Mouse (Mus musculus): ENCODE results near the gene B3galt5.

The B3galt5 gene

DNA sequence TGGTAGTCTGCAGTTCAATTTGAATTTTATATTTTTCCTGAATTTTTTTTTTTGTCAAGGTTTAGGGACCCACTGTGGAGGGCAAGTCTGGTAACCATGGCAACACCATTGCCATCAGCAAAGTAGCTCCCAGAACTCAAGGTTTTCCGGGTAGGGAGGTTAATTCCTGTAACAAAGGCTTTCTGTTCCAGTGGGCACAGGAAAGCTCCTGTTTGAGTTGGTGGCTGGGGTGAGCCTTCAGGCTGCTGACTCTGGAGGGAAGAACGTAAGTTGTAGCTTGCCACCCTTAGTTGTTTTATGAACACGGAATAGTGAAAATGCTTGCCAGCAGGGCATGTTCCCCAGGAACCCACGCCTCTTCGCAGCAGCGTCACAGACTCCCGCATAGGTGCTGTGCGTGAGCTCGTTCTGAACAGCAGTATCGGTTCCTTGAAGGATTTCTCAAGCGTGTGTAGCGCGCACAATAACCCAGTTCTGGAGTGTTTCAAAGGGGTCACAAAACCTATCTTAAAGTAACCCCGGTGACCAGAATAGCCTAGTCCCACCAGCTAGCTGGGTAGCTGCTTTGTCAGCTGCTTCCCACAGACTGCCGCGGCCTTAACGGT is at the start of gene B3galt5:
TSS of gene B3galt5 (plus strand) at position 436 of the 605 bp plus-strand sequence.
- no peak for DNase-seq (ENCODE audit: low spot score)

DNA sequence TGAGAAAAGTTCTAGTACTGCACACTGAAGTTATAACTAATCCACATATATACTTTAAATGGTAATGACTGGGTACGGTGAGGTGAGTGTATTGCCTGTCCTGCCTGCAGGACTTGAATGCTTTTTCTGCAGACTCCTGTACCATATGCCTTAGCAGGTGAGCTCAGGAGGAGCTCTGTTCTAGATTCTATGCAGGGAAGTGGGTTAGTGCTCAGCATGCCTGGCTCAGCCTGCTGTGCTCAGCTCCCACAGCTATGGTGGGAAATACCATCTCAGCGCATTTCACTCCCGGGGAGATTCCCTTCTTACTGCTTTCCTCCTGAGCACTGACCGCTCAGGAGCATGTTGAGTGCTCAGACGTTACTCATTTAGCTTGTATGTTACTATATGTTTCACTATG is 48.0 kb upstream of the B3galt5 start:
- no peak for DNase-seq (ENCODE audit: low spot score)

DNA sequence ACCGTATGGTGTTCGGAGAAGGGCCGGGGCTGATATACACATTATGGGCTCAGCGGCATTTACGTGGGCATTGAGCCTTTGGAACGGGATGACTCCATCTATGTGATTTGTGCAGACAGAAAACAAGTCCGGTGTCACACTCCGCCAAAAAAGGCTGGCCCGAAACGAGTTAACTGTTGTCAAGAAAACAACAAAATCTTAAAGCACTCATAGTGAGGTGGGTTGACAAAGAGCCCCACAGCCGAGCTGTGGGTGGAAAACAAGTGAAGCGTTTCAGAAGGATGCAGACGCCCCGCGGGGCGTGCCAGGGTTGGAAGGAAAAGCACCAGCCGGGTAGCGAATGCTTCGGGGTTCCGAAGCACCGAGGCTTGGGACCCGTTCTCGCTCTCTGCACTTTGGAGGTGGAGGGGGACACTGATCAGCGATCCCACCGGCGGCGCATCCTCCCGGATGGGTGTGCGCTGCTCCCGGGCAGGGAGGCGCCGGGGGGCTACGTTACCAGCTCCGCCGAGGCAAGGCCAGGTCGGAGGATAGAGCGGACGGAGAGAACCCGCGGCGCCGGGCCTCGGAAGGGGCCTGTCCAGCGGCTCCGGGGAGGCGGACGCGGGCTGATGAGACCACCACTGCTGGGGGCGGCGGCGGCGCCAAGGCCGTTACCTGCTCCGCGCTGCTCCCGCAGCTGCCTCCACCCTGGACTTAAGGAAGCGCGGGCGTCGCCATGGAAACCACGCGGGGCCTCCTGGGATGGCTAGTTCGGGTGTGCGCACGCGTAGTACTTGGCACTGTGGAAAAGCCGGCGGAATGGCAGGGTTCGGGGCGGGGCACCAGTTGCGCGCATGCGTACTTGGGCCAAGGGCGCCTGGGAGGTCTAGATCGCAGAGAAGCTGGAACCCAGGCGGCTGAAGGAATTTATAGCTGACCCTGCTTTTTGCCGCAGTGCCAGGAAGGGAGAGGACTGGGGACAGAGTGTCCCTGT is 43.8 kb upstream of the B3galt5 start, which contains the start of gene Lca5l:
TSS of gene Lca5l (minus strand) at position 741 of the 976 bp plus-strand sequence.
- peak; percentile 100 for DNase-seq (ENCODE audit: low spot score)

DNA sequence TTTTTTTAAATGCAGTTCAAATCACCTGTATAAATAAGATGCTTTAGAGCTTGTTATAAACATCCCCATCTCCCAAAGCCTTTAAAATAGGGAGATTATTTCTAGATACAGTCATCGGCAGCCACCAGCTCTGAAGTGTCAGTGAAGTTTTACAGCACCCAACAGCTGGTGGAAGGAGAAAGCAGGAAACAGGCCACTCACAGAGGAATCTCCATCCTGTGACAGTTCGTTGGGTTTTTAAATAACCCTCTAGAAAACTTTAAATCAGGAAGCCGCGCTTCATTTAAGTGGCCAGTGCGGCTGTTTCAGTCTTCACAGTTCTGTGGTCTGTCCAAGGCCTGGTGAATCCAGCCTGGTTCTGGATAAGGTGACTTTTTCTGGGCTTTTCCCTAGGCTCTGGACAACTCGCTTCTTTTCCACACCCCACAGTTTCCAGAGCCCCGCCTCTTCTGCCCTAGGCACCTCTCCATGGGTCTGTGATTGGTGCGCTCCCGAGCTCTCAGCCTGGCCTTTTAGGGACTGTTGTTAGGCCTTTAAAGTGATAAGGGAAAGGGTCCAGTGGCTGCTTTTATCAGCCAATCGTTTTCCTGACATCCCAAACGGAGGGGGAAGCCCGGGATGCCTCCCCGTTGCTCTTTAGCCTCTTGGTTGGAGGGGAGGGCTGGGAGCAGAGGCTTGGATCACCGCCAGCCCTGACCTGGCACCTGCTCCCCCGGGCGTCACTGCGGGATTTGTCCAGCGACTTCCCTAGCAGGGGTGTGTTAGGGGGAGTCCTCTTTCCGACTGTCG is 35.5 kb upstream of the B3galt5 start, which contains the start of gene Sh3bgr:
TSS of gene Sh3bgr (plus strand) at position 538 of the 789 bp plus-strand sequence.
- peak; percentile 73 for DNase-seq (ENCODE audit: low spot score)

DNA sequence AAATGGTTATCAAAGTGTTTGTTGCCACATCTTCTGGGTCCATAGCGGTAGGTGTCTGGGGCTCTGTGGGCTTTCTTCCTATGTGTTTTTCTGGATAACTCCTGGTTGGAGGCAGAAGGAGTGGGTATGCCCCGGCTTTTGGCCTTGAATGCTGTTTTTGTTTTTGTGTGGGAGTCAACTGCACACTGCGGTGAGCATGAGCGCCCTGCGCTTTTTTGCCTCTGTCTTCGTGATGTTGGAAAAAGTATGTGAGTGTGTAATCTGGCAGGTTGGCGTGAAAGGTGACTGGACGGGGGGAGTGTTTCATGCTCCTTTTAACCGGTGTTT is 34.9 kb upstream of the B3galt5 start:
- DNase-seq (ENCODE audit: low spot score): no peak

DNA sequence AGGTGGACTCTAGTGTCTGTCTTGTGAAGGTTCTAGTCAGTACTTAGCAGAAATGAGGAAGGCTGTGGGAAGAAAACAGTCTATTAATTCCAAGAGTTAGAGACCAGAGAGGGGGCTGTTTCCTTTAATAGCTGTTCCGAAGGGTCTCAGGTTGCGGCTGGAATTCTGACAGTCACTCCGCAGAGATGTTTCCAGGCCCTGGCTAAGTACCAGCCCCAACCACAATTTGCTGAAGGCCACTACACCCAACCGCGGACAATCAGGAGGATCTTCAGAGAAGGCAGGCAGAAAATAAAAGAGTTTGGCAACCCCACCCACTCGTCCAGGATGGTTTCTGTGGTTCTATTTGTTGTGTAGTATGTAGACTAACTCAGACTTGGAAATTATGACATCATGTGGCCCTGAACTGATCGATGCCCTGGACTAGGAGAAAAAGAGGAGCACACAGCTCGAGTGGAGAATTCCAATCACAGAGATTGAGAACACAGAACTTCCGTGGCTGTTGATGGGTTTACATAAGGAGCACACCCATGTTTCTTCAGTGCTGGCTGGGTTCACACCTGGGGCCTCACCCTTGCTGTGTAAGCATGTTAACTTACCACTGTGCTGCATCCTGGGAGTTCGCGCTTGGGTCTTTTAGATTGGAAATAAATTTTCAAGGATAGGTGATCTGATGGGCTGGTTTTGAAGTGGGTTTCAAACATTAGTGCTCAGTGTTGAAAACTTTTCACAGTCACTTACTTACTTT is 33.9 kb upstream of the B3galt5 start:
- no peak for DNase-seq (ENCODE audit: low spot score)

DNA sequence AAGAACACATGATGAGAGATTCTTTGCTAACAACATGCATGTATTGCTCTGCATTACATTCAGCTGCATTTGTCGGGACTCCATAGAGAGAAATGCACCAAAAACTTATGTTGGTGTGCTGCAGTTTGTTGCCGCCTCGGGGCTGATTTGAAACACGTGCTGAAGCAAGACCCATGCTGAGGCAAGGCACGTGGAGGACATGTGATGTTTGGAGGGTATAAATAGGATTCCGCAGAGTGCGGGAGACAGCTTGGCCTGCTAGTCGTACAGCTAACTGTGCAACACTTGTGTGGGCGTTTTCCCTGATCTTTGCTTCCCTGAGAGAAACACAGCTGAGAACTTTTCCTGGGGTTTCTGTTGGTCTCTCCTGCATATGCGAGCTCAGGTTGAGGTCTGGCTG is 25.8 kb upstream of the B3galt5 start:
- DNase-seq (ENCODE audit: low spot score): no peak

DNA sequence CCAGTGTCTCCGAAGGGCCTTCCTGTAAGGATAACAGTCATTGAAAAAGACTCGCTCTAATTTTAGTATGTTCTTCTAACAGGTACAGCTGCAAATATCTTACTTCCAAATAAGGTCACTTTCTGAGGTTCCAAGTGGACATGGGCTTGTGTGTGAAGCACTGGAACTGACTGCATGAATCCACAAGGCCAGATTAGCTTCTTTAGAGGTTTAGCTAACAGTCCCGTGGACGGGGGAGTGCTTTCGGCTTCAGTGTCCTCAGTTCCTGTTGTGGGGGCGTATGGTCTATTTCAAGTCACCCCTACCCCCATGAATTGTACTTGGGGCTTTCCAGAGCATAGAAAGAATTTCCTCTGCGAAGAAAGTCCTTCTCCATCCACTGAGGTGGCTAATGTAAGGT is 24.7 kb upstream of the B3galt5 start:
- DNase-seq (ENCODE audit: low spot score): no peak

DNA sequence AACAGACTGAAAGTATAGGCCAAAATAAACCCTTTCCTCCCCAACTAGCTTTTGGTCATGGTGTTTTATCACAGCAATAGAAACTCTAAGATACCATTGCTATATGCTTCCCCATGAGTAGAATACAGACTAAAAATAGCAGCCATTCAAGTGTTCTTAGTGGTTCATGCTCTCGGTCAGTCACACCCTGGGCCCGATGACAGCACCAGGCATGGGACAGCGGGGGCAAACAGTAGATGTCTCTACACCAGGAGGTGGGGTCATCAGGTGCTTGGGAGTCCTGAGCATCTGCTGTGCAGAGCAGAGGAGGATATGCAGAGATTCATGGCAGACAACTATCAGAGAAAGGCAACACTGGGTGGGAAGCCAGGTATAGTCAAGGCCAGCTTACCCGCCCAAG is 22.6 kb upstream of the B3galt5 start:
- no peak for DNase-seq (ENCODE audit: low spot score)

DNA sequence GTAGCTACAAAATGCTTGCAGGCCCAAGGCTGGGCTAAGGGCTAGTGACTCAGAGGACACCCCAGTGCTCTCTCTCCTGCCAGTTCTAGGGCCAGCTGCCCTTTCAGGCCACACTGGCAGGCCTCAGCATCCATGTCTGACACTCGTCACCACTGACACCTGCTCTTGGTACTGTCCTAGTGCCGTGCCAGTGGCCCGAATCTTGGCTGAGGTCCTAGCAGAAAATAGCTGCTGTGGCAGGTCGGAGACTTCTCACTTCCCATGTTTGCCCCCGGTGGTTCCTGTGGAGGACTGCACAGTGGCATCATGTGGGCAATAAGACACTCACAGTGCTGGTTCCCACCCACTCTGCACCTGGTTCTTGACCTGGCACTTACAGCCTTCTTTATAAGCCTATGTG is 14.1 kb upstream of the B3galt5 start:
- no peak for DNase-seq (ENCODE audit: low spot score)

DNA sequence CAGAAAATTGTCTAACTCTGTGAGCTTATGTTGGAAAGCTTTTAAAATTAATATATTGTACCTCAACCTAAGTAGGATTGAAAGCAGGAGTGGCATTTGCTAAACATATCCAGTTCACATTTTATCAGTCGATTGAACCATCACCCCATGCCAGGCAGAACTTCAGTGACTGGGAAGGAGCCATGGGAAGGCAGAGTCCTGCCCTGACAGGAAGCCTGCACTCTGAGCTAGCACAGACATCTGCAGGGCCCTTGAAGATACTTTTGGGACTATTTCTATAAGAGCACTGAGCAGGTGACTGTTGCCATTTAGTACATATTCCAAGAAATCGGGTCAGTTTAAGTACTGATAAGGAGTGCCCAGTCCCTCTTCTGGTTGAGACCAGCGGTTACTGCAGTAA is 13.6 kb upstream of the B3galt5 start:
- DNase-seq (ENCODE audit: low spot score): no peak

DNA sequence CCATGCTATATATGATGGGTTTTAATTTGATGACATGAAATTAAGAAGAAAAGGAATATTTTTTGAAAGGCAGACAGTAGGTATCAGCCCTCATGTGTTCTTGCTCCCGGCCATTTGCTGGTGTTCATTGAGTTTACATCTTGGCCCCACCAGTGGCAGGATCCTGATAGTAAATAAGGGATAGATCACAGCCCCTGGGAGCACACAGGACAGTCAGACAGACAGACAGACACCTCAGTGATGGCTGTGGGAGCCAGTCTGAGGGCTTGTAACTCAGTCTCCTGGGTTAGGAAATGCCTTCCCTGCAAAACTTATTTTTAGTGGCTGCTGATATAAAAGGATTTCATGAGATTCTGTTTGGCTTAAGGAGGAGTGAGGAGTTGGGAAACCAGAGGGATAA is 13.1 kb upstream of the B3galt5 start:
- DNase-seq (ENCODE audit: low spot score): no peak

DNA sequence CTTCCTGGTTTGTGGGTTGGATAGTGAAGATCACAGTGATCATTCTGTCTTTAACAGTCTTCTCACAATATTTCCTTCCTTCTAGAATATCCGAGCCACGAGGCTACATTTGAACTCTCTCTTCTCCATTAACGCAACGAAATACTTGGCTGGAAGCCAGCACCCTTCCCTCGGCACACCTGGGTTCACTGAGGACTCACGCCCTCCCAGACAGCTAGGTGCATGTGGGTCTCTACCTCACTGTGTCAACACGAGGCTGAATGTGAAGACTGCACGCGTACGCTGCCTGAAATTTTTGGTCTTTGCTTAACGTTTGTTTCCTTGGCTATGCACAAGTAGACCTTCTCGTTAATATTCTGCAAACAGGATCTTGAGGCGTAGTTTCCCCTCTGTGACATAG is 7.2 kb upstream of the B3galt5 start:
- no peak for DNase-seq (ENCODE audit: low spot score)

DNA sequence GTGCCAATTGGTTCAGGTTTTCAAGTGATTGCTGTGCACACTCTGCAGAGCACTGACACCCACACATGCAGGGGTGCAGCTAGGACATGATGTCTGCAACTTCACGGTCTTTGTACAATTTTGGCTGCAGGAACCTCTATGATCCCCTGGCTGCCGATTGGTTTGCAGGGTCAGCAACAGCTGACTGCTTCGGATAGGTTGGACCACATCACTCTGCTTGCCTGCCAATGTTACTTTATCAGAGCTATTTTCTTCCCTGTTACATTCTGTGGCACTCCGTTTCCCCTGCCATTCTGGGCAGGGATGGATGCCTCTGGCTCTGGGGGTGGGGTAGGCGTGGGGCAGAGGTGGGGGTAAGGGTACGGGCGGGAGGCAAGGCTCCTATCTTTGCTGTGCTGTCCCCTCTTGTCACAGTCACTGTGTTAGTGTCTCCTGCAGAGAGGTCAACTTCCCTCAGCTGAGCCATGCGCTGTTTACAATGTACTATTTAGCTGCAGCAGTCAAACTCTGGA is 6.5 kb upstream of the B3galt5 start:
- DNase-seq (ENCODE audit: low spot score): no peak

DNA sequence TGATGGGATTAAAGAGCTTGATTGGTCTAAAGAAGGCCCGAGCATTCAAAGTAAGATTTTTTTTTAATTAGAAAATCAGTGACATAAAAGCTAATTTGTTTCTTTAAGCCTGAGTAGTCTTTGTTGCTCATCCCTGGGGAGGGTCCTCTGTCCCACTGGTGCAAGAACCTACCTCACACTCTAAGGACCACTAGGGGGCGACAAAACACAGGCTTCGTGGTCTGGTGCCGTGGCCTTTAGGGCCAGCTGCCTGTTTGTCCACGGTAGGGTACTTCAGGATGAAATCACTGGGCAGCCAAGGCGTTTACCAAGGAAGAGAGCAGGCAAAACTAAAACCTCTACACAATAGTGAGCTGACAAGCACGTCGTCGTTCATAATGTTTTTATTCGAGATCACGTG is 5.2 kb upstream of the B3galt5 start:
- DNase-seq (ENCODE audit: low spot score): peak; percentile 57

DNA sequence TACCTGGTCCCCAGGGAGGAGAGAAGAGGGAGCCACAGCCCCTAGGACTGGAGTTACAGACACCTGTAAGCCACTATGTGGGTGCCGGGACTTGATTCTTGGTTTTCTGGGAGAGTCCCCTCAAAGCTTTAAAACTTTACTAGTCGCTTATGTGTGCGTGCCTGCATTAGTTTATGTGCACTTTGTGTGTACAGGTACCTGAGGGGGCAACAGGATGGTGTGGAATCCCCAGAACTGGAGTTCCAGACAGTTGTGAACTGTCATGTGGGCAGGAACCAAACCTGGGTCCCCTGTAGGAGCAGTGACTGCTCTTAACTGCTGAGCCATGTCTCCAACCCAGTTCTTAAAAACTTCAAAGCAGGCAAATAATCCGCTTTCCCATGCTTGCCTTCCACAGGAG is 4.3 kb upstream of the B3galt5 start:
- no peak for DNase-seq (ENCODE audit: low spot score)

DNA sequence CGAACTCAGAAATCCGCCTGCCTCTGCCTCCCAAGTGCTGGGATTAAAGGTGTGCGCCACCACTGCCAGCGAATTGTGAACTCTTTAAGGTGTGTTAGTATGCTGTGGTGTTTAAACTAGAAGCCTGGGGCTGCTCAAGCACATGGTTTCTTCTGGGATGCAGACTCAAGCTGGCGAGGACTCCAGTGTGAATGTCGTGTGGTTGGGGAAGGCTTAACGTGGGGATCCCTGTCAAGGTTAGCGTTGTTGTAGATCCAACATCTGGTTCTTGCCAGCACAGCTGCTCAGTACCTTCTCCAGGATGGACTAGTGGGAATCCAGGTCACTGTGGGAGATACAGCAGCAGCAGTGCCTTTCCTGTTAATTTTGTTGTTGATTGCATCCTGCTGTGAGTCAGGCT is 3.6 kb upstream of the B3galt5 start:
- DNase-seq (ENCODE audit: low spot score): no peak

DNA sequence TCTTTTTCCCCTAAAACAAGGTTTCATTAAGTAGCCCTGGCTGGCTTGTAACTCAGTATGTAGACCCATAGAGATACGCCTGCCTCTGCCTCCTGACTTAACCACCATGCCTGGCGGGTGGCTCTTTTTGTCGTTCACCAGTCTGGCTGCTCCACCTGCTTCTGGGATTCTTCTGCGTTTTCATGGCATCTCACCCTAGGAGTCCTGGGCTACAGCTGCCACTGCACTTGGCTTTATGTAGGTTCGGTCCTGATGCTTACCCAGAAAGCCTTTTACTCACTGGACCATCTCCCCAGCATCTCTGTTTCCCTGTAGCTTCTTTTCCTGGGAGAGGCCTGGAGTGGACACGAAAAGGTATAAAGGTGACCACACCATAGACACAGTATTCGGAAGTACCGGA is 1.6 kb upstream of the B3galt5 start:
- no peak for DNase-seq (ENCODE audit: low spot score)

DNA sequence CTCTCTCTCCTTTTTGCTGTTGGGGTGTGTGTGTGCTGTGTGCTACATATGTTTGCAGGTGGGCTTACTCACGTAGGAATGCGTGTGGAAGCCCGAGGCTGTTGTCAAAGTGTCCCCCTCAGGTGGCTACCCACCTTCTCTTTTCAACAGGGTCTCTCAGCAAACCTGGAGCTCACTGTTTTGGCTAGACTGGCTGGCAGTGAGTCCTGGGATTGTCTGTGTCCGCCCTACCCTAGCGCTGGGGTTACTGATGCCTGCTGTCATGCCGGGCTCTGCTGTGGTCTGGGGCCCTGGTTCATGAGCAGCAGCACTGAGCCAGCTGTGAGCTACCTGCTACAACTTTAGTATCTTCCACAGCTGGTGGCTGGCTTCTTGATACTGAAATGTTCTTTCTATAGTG is 8.9 kb downstream of the B3galt5 start:
- DNase-seq (ENCODE audit: low spot score): no peak

DNA sequence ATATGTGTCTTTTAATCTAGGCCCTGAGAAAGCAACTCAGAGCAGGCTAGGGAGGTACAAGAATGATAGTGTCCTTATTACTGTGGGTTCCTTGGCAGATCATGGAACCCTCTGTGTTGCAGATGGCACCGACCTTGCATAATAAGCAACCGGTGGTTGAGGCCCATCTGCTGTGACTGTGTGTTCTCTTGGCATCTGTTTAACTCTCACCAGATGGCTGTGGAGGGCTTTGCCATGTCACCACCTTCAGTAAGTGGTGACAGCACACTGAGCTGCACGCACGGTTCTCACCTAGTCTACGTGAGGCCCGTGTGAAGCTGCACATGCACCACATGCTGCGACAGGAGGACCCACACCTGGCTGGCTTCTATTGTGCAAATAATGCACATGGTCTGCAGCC is 14.0 kb downstream of the B3galt5 start:
- no peak for DNase-seq (ENCODE audit: low spot score)

DNA sequence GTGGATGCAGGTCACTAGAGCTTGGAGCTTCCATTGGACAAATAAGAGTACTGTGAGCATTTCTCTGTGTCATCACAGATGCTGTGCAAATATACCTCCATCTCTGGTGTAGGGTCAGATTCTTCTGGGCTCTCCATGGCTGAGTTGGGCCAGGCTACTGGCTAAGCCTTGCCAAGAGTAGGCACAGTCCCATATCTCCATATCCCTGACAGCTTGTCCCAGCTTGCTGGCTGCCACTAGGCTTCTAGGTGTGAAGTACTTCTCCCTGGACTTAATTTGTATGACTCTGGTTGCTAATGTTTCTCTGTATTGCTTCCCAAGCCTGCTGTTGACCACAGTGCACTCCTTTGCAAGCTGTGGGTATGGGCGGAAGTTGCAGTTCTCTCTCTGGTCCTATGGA is 16.5 kb downstream of the B3galt5 start:
- no peak for DNase-seq (ENCODE audit: low spot score)

DNA sequence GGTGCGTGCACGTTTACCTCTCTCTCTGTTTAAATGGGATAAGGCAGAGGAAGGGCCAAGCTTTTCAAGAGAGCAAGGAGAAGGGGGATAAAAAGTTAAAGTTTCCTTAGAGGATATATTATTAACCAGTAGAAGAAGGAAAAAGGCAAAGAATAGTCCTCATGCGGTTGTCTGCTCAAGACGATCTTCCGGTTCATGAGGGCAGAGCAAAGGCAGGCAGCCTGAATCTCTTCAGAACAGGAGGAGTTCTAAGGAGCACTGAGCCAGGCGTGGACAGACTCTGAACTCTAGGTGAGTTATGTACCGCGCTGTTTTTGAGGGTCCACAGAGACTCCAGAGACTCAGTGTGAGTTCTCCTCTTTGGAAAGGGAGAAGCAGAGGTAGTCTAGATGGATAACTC is 22.8 kb downstream of the B3galt5 start:
- DNase-seq (ENCODE audit: low spot score): no peak

Data from ovary, postnatal 36 days (tissue).